Mouse (Mus musculus) ES-E14 (cell line): ENCODE results near the gene Nmt2.

Experiments
- MAFK ChIP-seq: IDR thresholded peaks from 2 replicates; pipeline ENCODE4 v1.6.1; 2014; ENCODE audit warnings: mild to moderate bottlenecking, low read depth, low read length, inconsistent platforms; ENCODE audit not compliant: insufficient read depth
- ZNF384 ChIP-seq: IDR thresholded peaks from 2 replicates; pipeline ENCODE4 v1.6.1; 2012; ENCODE audit warnings: low read depth, low read length, inconsistent platforms

DNA sequence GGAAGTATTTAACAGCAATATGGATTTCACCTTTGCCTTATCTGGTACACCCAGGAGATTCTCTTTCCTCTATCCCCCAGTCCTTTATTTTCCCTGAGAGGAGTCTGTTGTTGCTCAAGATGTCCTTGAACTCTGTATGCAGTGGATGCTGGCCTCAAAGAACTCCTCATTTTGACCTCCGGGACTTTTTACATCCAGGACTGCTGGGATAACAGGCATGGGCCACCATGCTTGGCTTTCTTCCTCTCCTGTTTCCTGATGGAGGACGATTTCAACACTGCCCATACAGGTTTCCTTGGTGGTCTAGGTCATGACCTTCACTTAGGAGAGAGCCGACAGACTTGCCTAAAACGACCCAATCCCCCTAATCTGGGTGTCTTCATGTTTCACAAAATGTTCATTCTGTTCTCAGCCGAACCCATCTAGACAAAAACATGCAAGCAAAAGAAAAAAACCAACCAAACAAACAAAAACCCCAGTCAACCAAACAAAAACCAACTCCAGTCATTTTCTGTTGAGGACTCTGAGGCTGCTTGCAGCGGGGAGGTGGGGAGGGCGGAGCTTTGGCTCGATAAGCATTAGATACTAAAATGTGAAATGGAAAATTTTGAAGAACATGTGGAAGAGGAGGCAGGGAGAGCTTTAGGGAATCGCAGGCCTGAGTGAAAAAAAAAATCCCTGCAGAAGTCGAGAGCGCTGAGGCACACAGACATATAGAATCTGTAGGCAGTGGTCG is 978 bp upstream of the Nmt2 start:
- no peak for TF ChIP-seq MAFK
- no peak for TF ChIP-seq ZNF384
